Mouse (Mus musculus) erythroblast, embryonic 14.5 days (primary cell): ENCODE data around the gene Nav1. TPM values are rescaled to one million over a fixed set of nuclear protein-coding genes. Genes with fewer than 3 reads are reported as not detected.

Experiments used
- H3K27me3 ChIP-seq: 2 replicates; pipeline ENCODE4 v1.6.1; 2012; ENCODE audit warnings: inconsistent platforms; ENCODE audit not compliant: control insufficient read depth
- H3K36me3 ChIP-seq: 2 replicates; pipeline ENCODE4 v1.6.1; 2012; ENCODE audit warnings: mild to moderate bottlenecking, inconsistent platforms; ENCODE audit not compliant: control insufficient read depth
- H3K4me1 ChIP-seq: 2 replicates; pipeline ENCODE4 v1.6.1; 2012; ENCODE audit warnings: inconsistent platforms; ENCODE audit not compliant: control insufficient read depth
- H3K4me3 ChIP-seq: replicated peaks from 2 replicates; pipeline ENCODE3; 2012; ENCODE audit warnings: moderate library complexity, mild to moderate bottlenecking, inconsistent platforms
- H3K9me3 ChIP-seq: 2 replicates; pipeline ENCODE4 v1.6.1; 2012; ENCODE audit warnings: low read length, inconsistent platforms, mixed read lengths; ENCODE audit not compliant: control insufficient read depth
- GATA1 ChIP-seq: IDR thresholded peaks from 2 replicates; pipeline ENCODE4 v1.6.1; 2012; ENCODE audit warnings: low read length, inconsistent platforms, mixed read lengths
- TAL1 ChIP-seq: IDR thresholded peaks from 3 replicates; pipeline ENCODE4 v1.6.1; 2012; ENCODE audit warnings: low read length, inconsistent platforms, mixed read lengths
- polyA plus RNA-seq: library from polyadenylated mRNA; stranded (reverse); fragments of >175 nt; gene quantifications from 2 replicates; pipeline ENCODE4 v1.2.3, GENCODE M21; 2012

Nav1 gene
- polyA plus RNA-seq, 1 experiment, result 0.01 TPM

DNA sequence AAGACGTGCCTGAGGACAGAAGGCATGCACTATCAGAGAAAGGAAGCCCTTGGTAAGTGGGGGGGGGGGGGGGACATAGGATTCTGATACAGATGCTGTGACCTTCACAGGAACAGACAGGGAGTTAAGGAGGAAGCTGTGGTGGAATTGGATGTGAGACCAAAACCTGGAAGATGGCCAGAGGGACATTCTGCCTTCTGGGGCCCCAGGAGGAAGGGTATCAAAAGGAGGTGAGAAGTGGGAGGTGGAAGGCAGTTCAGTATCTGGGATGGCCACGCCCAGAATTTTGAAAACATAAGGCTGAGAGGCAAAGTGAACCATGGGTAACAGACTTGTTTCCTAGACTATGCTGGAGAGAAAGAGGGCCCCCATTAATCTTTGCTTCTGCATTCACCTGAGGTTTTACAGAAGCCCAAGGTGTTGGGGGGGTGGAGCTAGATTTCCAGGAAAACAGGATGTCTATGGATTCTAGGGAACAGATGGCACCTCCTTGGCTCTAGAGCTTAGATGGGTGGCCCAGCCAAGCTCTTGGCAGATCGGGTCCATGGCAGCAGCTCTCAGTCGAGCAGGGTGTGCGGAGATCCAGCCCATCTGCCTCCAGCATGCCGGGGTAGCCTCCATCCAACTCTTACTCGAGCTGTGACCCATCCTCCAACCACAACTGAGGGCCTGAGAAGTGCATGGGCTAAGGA is 2.6 kb downstream of the Nav1 start:
- Histone ChIP-seq H3K4me1 (no peaks in the 10 kb centered on the region), H3K9me3 (no peaks in the 10 kb centered on the region), H3K4me3 (no peak overlapping the region), H3K36me3 (no peaks in the 10 kb centered on the region), H3K27me3 (no peaks in the 10 kb centered on the region)
- TF ChIP-seq TAL1 (no peak), GATA1 (no peak)

DNA sequence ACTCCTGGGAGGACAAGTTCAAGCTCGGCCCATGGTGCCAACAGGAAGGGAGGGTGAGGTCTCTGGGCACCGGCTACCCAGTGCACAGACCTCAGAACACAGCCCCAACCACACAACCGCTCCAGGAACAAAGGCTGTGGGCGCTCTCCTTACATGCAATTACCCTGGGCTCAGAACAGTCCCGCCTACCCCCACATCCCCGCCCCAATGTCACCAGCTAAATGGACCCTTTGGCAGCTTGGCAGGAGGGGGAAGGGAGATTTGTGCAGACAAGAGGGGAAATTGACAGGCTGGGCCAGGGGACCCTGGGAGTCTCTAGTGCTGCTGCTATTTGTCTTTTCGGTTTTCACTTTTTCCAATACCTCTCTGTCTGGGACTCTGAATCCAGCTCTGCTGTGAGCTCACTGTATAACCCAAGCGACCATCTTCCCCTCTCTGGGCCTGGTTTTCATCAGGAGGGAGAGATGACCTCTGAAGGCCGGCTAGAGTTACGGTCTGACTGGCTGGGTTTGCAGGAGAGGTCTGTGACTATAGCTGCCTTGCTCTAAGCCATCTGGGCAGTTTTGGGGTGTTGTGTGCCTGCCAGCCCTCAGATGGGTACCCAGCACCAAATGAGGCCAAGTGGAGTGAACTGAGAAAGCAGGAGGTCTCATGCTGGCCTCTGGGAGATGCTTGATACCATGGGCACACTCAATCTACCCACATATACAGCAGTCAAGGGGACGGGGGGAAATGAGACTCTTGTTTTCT is 3.8 kb downstream of the Nav1 start:
- no peaks in the 10 kb centered on the region for H3K9me3 ChIP-seq
- no peaks in the 10 kb centered on the region for H3K27me3 ChIP-seq
- H3K4me3 ChIP-seq, result no peak overlapping the region
- no peaks in the 10 kb centered on the region for H3K36me3 ChIP-seq
- no peak for TF ChIP-seq GATA1
- no peak for TF ChIP-seq TAL1
- no peaks in the 10 kb centered on the region for H3K4me1 ChIP-seq

DNA sequence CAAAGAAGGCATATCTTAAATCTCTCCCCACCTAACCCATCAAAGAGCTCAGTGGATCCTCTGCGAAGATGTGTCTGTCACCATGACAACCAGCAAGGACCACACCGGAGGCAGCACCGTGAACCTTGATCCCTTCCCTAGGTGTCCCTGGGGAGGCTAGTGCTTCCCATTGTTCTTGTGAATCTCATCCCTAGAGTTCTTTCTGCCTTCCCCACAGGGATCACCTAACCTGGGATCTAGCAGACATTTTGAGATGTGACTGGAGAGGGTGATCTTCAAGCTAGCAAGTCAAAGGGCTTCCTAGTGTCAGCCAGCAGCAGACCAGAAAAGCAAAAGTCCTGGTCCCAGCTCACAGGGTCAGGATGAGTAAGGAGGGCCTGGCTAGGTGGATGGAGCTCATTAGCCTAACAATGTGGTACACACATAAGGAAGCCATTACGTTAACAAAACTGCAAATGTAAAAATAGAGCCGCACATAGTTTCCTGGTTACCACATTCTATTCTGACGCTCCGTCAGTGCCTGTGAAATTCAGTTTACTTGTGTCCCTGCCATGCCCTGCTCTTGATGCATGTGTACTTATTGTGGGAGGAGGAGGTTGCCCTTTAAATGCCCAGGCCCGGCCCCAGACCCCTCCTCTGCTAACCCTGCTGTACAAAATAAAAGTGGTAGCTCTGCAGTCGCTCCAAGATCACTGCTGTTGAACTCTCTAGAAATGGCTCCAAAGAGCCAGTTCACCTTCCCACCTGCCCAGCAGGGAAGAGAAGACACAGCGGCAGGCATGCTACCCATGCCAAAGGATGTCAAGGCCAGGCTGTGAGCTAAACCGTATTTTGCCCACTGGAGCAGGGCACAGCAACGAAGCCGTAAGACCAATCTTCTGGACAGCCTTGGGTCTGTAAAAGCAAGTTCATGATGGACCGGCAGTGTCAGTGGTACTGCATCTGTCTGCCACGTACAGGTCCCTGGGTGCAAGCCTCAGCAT is 6.8 kb downstream of the Nav1 start:
- Histone ChIP-seq H3K27me3 (no peaks in the 10 kb centered on the region), H3K9me3 (no peaks in the 10 kb centered on the region), H3K4me1 (no peaks in the 10 kb centered on the region), H3K4me3 (no peak overlapping the region), H3K36me3 (no peaks in the 10 kb centered on the region)
- no peak for TF ChIP-seq TAL1

DNA sequence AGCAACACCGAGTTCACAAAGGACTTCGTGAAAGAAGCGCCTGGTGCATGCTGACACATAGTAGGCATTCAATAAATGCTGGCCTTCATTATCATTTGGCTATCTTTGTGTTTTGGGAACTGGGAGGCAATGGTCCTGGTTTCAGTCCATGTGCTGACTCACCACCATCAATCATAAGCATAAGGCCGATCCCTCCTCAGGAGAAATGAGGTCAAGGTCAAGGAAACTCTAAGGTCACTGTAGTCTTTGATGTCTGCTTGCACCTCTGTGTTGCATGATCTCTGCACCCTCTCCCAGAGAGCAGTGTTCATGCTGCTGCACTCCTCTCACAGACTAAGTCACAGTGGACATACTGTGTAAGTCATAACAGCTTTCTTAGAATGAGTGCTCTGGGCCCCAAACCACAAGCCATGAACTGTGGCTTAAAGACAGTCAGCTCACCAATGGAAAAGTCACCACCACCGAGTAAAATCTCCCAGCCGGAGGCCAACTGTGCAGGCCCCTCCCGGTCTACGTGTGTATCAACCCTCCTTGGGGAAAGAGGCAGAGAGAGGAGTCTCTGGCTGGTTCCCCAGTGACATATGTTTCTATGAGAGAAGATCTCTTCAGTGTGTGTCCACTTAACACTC is 8.7 kb downstream of the Nav1 start:
- Histone ChIP-seq H3K4me1 (no peaks in the 10 kb centered on the region), H3K9me3 (no peaks in the 10 kb centered on the region), H3K36me3 (no peaks in the 10 kb centered on the region), H3K27me3 (no peaks in the 10 kb centered on the region), H3K4me3 (no peak overlapping the region)
- TF ChIP-seq TAL1 (no peak), GATA1 (no peak)

DNA sequence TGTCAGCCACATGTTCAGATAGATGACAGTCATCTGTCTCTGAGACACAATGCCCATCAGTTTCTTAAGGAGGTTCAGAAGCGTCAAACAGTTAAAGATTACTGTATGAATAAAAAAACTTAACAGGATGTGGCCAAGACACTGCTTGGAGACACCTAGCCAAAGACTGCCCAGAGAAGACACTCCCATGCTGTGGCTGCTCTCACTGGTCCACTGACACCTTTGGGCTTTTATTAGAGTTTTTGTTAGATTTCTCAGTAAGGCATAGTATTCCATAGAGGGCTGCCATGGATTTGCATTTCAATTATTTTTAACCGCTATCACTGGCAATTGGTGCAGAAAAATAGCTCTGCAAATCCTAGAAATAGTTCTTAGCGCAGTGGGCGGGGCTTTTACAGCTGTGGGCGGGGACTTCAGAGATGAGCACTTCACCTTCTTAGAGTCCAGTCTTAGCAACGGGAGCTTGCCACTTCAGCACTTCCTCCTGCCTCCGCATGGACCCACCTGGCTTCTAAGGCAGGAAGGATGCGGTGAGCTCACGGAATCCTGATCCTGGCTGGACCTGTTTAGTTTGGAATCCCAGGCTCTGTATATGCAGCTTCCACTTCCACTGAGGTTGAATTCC is 12.7 kb downstream of the Nav1 start:
- Histone ChIP-seq H3K36me3 (no peaks in the 10 kb centered on the region), H3K4me3 (no peak overlapping the region), H3K9me3 (no peaks in the 10 kb centered on the region), H3K4me1 (no peaks in the 10 kb centered on the region), H3K27me3 (no peaks in the 10 kb centered on the region)
- TF ChIP-seq TAL1 (no peak), GATA1 (no peak)

DNA sequence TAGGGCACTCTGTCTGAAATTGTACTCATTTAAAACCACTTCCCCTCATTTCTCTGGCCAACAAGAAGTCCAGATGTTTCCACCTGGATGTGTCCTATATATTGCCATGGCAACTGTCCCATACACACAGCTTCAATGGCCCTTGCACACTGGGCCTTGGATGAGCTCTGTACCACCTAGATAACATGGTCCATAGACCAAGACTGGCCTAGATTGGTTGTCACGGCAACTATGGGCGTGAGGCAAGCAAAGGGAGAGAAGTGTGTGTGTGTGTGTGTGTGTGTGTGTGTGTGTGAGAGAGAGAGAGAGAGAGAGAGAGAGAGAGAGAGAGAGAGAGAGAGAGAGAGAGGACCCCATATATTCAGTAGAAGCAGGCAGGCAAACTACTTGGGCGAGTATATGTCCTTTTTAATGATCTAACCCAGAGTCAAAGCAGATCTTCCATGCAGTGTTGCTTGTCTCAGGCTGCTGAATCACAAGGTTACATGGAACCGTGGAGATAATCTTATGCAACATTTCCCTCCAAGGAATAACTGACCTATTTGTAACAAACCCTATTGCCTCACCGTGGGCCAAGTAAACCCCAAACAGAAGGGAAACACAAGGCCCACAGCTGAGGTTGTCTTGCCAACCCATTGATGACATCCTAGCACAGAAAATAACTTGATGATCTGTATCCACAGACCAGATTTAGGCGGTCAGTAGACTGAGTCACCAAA is 13.4 kb downstream of the Nav1 start:
- Histone ChIP-seq H3K27me3 (no peaks in the 10 kb centered on the region), H3K36me3 (no peaks in the 10 kb centered on the region), H3K9me3 (no peaks in the 10 kb centered on the region), H3K4me3 (no peak overlapping the region), H3K4me1 (no peaks in the 10 kb centered on the region)
- TF ChIP-seq GATA1 (no peak), TAL1 (no peak)

DNA sequence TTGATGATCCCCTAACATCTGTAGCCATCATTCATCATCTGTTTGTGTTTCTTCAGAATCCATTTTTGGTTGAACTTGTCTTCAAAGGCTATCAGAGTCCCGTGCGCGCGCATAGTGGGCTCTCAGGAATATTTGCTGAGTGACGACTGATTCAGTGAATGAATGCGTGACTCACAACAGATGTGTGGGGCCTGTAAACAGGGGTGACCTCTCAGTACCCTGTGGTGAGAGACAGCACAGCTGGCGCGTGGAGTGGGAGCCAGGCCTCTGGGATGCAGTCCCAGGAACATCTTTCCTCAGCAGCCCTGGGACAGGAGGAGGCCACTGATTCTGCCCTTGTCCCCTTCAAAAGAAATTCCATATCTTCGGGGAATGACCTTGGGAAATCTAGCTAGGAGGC is 16.3 kb downstream of the Nav1 start:
- H3K27me3 ChIP-seq, result peaks cover 9% of the 10 kb centered on the region
- no peaks in the 10 kb centered on the region for H3K9me3 ChIP-seq
- H3K4me3 ChIP-seq, result no peak overlapping the region
- H3K4me1 ChIP-seq, result no peaks in the 10 kb centered on the region
- no peaks in the 10 kb centered on the region for H3K36me3 ChIP-seq
- TF ChIP-seq GATA1 (no peak), TAL1 (no peak)

DNA sequence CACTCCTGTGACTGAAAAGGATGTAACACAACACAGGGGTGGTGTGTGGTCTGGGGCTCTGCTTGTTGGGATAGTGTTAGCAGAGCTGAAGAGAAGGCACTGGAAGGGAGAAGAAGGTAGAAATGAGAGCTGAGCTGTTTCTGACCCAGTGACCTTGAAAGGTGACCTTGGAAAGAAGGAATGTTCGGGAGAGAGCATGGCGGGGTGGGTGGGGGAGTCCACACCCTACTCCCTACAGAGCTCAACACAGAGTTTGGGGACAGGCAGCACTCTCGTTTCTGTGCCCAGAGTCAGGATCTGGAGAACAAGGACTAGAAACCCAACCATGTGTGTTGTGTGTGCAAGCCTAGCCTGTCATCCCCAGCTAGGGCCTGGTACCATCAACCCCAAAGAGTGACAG is 18.1 kb downstream of the Nav1 start:
- H3K4me1 ChIP-seq, result no peaks in the 10 kb centered on the region
- TF ChIP-seq GATA1 (no peak), TAL1 (no peak)
- H3K36me3 ChIP-seq, result no peaks in the 10 kb centered on the region
- no peaks in the 10 kb centered on the region for H3K9me3 ChIP-seq
- no peak overlapping the region for H3K4me3 ChIP-seq
- H3K27me3 ChIP-seq, result peaks cover 27% of the 10 kb centered on the region
